Mouse (Mus musculus) C2C12 (cell line): Measurements from ENCODE around the gene 4930503B20Rik. TPM values are rescaled to one million over a fixed set of nuclear protein-coding genes. Genes with fewer than 3 reads are reported as not detected.

Experiments
- H3K27me3 ChIP-seq: one replicate; pipeline ENCODE4 v1.6.1; 2011; ENCODE audit not compliant: control insufficient read depth, insufficient read depth, insufficient read length
- H3K36me3 ChIP-seq: one replicate; pipeline ENCODE4 v1.6.1; 2011; ENCODE audit not compliant: control insufficient read depth, insufficient read depth
- H3K4me3 ChIP-seq: one replicate; pipeline ENCODE4 v1.5.1; 2011; ENCODE audit warnings: mild to moderate bottlenecking, control low read depth; ENCODE audit not compliant: poor library complexity, insufficient read depth, severe bottlenecking
- H3K79me2 ChIP-seq: one replicate; pipeline ENCODE4 v1.6.1; 2011; ENCODE audit not compliant: control insufficient read depth, insufficient read depth
- H3K79me3 ChIP-seq: one replicate; pipeline ENCODE4 v1.6.1; 2011; ENCODE audit warnings: low read depth, control low read depth
- H3ac ChIP-seq: one replicate; pipeline ENCODE3; 2011; ENCODE audit warnings: low read depth; ENCODE audit not compliant: control insufficient read depth, insufficient read length
- CEBPB ChIP-seq: IDR thresholded peaks from one replicate; pipeline ENCODE4 v1.6.1; 2011; ENCODE audit warnings: low read depth, mild to moderate bottlenecking, control low read depth, moderate library complexity
- CTCF ChIP-seq: IDR thresholded peaks from one replicate; pipeline ENCODE4 v1.5.1; 2011; ENCODE audit not compliant: control insufficient read depth, insufficient read depth, insufficient read length
- FOSL1 ChIP-seq: IDR thresholded peaks from one replicate; pipeline ENCODE4 v1.8.0; 2011; ENCODE audit warnings: mild to moderate bottlenecking, low read length; ENCODE audit not compliant: poor library complexity, insufficient read depth, severe bottlenecking
- MAX ChIP-seq: IDR thresholded peaks from one replicate; pipeline ENCODE4 v1.6.1; 2011; ENCODE audit warnings: mild to moderate bottlenecking, control low read depth
- MYOD1 ChIP-seq: IDR thresholded peaks from one replicate; pipeline ENCODE4 v1.6.1; 2011; ENCODE audit warnings: low read depth; ENCODE audit not compliant: control insufficient read depth, insufficient read length
- MYOG ChIP-seq: IDR thresholded peaks from one replicate; pipeline ENCODE4 v1.6.1; 2011; ENCODE audit not compliant: control insufficient read depth, insufficient read length; ENCODE audit errors: extremely low read depth
- USF1 ChIP-seq: IDR thresholded peaks from one replicate; pipeline ENCODE4 v1.6.1; 2011; ENCODE audit warnings: low read depth, mild to moderate bottlenecking, control low read depth, moderate library complexity
- long read RNA-seq, 2 experiments: library from polyadenylated mRNA; unstranded; transcript quantifications; one replicate each; pipeline ENCODE4 v2.0.0; 2019 to 2020
- polyA plus RNA-seq: library from polyadenylated mRNA; unstranded; fragments of >200 nt; fragmentation: generic; extraction: Trizol; gene quantifications from one replicate; pipeline ENCODE4 v1.2.1, GENCODE M21; 2012; ENCODE audit warnings: missing spikeins

4930503B20Rik gene
- polyA plus RNA-seq: not detected
- long read RNA-seq, experiment 1: 0 reads
- long read RNA-seq, experiment 2: 0 reads

DNA sequence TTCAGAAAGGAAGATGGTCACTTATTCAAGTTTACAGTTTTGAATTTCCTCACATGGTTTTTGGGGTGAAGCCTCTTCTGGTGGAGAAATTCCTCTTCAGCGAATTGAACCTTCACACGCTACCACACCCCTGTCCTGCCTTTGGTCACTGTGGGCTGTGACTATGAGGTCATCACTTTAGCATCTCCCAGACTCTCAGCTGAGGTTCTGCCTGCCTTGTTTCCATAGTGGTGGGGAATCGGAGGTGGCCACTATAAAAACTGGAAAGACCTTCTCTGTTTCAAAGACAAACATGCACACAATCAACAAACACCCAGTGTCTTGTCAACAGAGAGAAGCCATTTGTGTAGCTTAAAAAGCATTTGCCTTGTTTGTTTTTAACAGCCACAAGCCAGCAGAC, at the start of gene 4930503B20Rik:
4930503B20Rik (minus strand) TSS at position 101 of the 400 bp plus-strand sequence.
- TF ChIP-seq CTCF: no peak
- no peak for TF ChIP-seq MYOD1
- Histone ChIP-seq H3ac (no peak within 1 kb of the TSS), H3K79me3 (no peaks in the 10 kb centered on the region), H3K4me3 (no peak within 1 kb of the TSS), H3K27me3 (no peaks in the 10 kb centered on the region), H3K36me3 (no peaks in the 10 kb centered on the region), H3K79me2 (no peaks in the 10 kb centered on the region)

DNA sequence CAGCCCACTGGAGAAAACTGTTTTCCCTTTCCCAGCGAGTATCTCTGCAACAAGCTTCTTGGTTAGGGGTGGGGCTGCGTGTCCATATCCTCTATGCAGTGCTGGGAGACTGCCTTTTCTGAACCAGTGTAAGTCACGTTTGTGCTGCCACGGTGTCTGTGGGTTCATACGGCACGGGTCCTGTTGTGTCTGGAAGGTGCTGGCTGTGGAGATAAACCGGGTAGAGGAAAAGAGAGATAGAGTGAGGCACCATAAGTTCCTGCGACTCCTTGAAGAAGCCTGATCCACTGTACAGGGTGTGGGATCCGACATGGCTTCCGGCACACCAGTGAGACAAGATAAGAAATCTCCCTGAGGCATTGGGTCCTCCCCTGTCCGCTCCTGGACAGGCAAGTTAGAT, 48.9 kb upstream of the 4930503B20Rik start:
- TF ChIP-seq CTCF (no peak), USF1 (no peak), MAX (no peak), FOSL1 (no peak), CEBPB (no peak), MYOG (no peak), MYOD1 (no peak)
- H3K79me2 ChIP-seq: no peaks in the 10 kb centered on the region
- H3K27me3 ChIP-seq: no peaks in the 10 kb centered on the region
- no peak overlapping the region for H3ac ChIP-seq
- H3K79me3 ChIP-seq: no peaks in the 10 kb centered on the region
- no peaks in the 10 kb centered on the region for H3K36me3 ChIP-seq
- no peak overlapping the region for H3K4me3 ChIP-seq

DNA sequence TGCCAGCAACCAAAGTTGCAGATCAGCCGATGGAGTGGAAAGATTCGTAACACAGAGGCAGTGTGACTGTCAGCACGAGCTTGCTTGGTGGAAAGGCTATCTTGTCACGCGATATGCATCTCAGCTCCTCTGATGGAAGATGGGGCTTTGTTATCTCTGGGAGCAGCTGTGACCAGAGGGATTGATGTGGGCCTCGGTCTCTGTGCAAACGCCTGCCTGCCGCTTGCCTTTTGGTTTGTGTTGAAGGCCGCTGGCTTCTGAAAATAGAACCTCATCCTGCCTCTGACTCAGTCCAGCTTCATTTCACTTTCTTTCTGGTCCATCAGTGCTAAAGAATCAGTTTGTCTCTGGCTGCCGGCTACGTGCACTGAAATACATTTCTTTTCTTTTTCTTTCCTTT, 47.9 kb upstream of the 4930503B20Rik start:
- Histone ChIP-seq H3ac (no peak overlapping the region), H3K27me3 (no peaks in the 10 kb centered on the region), H3K36me3 (no peaks in the 10 kb centered on the region), H3K79me3 (no peaks in the 10 kb centered on the region), H3K4me3 (no peak overlapping the region), H3K79me2 (no peaks in the 10 kb centered on the region)
- TF ChIP-seq MYOG (no peak), USF1 (no peak), FOSL1 (no peak), MAX (no peak), CEBPB (no peak)

DNA sequence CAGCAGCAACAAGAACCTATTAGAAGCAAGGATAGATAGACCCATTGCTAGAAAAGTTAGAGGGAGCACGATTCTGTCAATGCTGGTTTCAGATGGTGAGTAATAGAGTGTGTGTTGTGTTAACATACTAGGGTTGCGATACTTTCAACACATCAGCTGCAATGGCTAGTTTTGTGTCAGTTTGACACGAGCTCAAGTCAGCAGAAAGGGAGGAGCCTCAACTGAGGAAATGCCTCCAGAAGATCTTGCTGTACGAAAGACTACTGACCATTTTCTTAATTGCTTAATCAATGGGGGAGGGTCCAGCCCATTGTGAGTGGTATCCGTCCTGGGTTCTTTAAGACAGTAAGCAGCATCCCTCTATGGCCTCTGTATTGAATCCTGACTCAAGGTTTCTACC, 41.4 kb upstream of the 4930503B20Rik start:
- TF ChIP-seq USF1: no peak
- no peak for TF ChIP-seq MAX
- no peak for TF ChIP-seq FOSL1
- no peak for TF ChIP-seq CTCF
- no peak for TF ChIP-seq MYOD1
- Histone ChIP-seq H3K79me3 (no peaks in the 10 kb centered on the region), H3ac (no peak overlapping the region), H3K27me3 (no peaks in the 10 kb centered on the region), H3K36me3 (no peaks in the 10 kb centered on the region), H3K4me3 (no peak overlapping the region), H3K79me2 (no peaks in the 10 kb centered on the region)

DNA sequence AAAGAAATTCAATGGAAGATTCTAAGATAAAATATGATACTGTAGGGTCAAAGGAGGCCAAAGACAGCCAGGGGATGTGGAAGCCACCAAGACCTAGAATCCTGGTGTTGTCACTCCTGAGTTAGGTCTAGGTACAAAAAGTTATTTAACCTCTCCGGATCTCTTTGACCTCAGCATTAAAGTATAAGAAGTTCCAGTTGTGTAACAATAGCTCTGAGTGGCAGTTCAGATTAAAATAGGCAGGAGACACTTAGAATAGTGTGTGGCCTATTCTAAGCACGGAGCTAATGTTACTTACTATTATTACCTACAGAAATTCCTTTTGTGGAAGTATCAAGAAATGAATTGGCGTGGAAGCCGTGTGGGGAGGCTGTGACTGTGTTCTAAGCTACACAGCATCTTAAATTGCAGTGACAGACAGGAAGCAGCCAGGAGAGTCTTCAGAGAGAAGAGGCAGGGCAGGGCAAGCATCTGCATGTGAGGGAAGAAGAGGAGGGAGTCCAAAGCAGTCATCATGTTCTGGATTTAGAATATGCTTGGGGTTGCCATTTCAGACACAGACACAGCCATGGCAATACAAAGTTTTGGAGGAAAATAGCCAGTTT, 36.1 kb upstream of the 4930503B20Rik start:
- no peaks in the 10 kb centered on the region for H3K79me3 ChIP-seq
- H3K27me3 ChIP-seq: no peaks in the 10 kb centered on the region
- no peak overlapping the region for H3K4me3 ChIP-seq
- no peaks in the 10 kb centered on the region for H3K79me2 ChIP-seq
- H3K36me3 ChIP-seq: no peaks in the 10 kb centered on the region
- no peak overlapping the region for H3ac ChIP-seq
- TF ChIP-seq USF1 (no peak), FOSL1 (no peak), MYOD1 (no peak), MAX (no peak)

DNA sequence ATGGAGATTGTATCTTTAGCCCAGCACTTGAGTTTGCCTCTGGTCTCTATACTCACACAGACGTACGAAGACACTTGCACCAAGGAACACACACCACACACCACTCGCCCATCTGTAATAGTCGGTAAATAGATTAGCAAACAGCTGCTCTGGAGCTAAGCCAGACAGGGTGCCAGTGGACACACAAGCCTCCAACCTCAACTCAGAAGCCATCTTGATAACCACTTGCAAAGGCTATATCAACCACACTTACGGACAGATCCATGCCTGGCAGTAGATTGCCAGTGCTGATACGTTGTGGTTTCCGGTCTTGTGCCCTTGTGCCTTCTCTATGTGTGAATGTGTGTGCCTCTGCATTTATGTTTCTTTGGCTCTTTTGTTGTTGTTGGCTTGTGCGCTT, 35.3 kb upstream of the 4930503B20Rik start:
- Histone ChIP-seq H3K79me3 (no peaks in the 10 kb centered on the region), H3K79me2 (no peaks in the 10 kb centered on the region), H3K27me3 (no peaks in the 10 kb centered on the region), H3ac (no peak overlapping the region), H3K4me3 (no peak overlapping the region), H3K36me3 (no peaks in the 10 kb centered on the region)
- no peak for TF ChIP-seq CTCF
- TF ChIP-seq MAX: no peak
- no peak for TF ChIP-seq MYOD1
- TF ChIP-seq FOSL1: no peak
- no peak for TF ChIP-seq USF1
- TF ChIP-seq MYOG: no peak
- TF ChIP-seq CEBPB: no peak
